Mouse (Mus musculus): ENCODE results near the gene 4933427I04Rik.

Gene 4933427I04Rik

DNA sequence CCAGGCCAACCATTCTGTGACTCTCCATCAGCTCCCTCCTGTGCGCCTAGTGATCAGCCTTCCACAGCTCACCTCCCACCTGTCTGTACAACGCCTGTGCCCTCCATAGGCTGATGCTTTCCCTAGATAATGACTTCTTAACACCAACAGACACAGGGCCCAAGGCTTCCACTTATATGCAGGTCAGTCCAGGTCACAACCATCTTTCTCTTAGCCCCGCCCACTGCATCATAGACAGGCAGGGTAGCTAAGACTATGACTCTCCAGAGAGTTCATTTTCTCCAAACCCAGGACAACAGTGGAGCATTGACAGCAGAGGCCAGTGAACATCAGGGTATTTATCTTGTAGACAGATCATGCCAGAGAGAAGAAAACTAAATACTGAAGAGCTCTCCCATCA, at the start of gene 4933427I04Rik:
4933427I04Rik (plus strand) TSS at position 301 of the 400 bp plus-strand sequence.
- in situ Hi-C loops (cut with MboI, MseI), result no loop called here

DNA sequence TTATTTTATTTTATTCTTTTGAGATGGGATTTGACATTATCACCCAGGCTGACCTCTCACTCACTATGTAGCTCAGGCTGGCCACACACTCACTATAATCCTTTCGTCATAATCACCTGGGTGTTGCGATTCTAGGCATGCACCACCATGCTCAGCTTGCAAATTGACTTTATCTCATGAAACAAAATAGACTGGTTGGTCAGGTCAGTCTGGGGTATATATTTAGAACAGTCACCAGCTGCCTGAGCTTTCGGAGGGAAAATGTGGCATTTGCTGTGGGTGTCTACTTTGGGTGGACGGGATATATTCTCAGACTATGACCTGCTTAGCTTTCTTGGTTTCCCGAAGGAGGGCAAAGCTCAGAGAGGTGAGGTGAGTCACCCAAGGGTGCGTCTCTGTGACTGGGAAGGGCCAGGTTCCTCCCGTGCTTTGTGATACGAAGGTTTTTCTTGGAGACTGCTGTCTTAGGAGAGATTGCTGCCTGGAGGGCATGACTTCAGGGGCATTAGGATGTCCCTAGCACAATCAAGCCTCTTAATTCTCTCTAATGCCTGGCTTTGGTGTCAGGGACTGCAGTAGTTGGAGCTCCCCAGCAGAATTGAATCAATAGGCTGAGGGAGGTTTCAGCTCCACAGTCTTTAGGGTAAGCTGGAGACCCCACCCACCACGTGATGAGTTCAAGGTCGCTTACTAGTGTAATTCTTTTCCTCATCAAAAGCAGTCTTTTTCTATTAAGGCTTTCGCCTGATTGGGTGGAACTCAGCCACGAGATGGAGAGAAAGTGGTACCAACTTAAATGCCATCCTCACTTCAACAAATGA, 48.8 kb upstream of the 4933427I04Rik start:
- in situ Hi-C loops (cut with MboI, MseI), result no loop called here

- in situ Hi-C loops (cut with MboI, MseI), result no loop called here
Measured at GRCm38 (mm10) chr4:123812525-123812924, 47.0 kb upstream of the 4933427I04Rik start.

DNA sequence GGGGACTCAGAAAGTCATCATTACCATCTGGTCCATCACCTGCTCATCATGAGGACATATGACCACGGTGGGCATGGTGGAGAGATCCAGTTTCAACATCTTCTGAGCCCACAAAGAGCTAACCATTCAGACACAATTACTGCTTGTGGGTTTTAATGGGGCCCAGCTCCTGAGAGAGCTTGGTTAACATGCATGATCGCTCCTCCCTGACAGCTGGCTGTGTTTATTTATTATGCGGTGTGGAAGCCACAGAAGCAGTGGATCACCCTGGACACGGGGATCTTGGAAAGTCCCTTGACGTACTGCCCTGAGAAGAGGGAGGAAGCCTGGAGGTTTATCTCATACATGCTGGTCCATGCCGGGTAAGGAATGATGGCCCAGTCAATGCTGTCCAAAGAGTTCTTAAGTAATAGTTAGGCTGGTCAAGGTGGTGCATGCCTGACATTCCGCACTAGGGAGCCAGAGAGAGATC, 45.4 kb upstream of the 4933427I04Rik start:
- in situ Hi-C loops (cut with MboI, MseI), result no loop called here

GRCm38 (mm10) chr4:123819093-123819610, 40.3 kb upstream of the 4933427I04Rik start:
- in situ Hi-C loops (cut with MboI, MseI), result no loop called here

GRCm38 (mm10) chr4:123842126-123842525, 17.4 kb upstream of the 4933427I04Rik start:
- in situ Hi-C loops (cut with MboI, MseI), result no loop called here

GRCm38 (mm10) chr4:123856888-123857287, 2.6 kb upstream of the 4933427I04Rik start:
- in situ Hi-C loops (cut with MboI, MseI), result no loop called here

DNA sequence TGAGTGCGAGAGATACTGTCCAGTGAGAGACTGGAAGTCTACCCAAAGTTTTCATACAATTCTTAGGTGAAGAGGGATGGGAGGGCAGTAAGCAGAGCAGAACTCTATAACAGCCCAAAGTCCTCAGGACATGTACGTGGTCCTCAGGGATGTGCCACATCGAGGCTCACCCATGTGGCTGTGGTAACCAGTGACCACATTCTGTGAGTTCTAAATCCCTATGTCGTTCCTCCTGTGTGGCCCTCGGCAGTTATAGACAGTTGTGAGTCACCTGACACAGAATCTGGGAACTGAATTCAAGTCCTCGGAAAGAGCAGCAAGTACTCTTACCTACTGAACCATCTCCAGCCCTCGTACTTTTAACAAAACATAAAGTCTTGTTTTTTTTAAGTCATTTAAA, 1.4 kb upstream of the 4933427I04Rik start:
- in situ Hi-C loops (cut with MboI, MseI), result no loop called here

DNA sequence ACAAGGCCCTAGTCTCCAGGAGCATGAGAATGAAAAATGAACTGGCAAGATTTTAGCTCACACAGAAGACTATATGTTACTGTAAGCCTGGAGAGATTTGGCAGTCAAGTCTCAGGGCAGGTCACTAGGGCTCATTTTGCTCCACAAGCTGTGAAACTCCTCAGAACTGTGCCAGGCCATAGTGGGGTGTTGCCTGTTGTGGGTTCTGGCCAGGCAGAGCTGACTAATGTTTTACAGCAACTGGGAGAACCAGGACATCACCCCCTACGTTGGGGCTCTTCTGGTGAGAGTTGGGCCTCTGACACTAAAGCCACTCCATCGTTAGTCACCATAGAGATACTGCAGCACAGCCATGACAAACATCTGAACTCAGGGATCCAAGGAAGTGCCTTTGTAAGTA, 324 bp downstream of the 4933427I04Rik start:
- in situ Hi-C loops (cut with MboI, MseI), result no loop called here

- in situ Hi-C loops (cut with MboI, MseI), result no loop called here
Measured at GRCm38 (mm10) chr4:123860621-123861020, 1.1 kb downstream of the 4933427I04Rik start.

DNA sequence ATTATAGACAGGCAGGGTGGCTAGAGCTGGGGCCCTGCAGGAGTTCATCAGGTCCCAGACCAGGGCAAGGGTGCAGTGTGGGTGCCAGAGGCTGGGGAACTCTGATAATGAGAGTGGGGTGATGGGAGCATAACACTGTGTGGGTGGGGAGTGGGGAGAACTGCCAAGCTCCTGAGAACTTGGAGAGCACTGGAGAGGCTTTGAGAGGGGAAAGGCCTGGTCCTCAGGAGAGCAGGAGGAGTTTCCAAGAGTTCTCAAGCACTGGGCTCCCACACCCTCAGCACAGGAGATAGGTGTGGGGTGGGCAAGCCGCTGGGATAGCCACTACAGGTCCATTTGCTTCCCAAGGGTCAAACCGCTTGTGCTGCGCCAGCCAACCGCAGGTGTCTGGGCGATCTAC, 34.2 kb downstream of the 4933427I04Rik start:
- in situ Hi-C loops (cut with MboI, MseI), result loop anchor here (25.0 kb wide), 1 partner anchor 281 kb away; no protein-coding TSS in a partner anchor

DNA sequence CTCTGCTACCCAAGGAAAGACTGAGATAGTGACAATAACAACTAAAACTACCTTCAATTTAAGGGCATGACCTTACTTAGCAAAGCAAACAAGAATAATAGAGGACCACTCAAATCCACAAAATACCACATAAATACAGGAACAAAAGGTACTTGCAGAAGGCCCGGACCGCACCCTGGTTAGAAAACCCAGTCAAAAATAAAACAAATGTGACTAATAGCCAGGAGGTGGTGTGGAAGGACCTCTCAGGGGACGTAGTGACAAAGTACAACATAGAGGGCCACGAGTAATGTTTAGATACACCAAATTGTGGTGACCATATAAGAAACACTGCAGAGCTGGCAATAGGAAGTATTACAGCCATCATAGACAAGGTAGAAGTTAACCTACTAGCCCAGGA, 34.8 kb downstream of the 4933427I04Rik start:
- in situ Hi-C loops (cut with MboI, MseI), result loop anchor here (25.0 kb wide), 1 partner anchor 282 kb away; no protein-coding TSS in a partner anchor

- in situ Hi-C loops (cut with MboI, MseI), result loop anchor here (5.0 to 25.0 kb wide), 2 partner anchors 136 to 286 kb away; no protein-coding TSS in a partner anchor
Measured at GRCm38 (mm10) chr4:123898696-123899095, 39.2 kb downstream of the 4933427I04Rik start.

- in situ Hi-C loops (cut with MboI, MseI), result loop anchor here (10.0 to 25.0 kb wide), 3 partner anchors 491 to 1181 kb away; partner anchors contain the start of genes Meaf6 and Ppt1
Measured at GRCm38 (mm10) chr4:123903432-123903831, 44.0 kb downstream of the 4933427I04Rik start.

GRCm38 (mm10) chr4:123904333-123905125, 45.0 kb downstream of the 4933427I04Rik start, which contains the start of gene Mycbp:
Gene Mycbp, plus strand, starts transcription at chr4:123904832.
- in situ Hi-C loops (cut with MboI, MseI), result loop anchor here (10.0 to 25.0 kb wide), 3 partner anchors 492 to 1180 kb away; partner anchors contain the start of genes Meaf6 and Ppt1

GRCm38 (mm10) chr4:123905126-123905668, 45.7 kb downstream of the 4933427I04Rik start:
- in situ Hi-C loops (cut with MboI, MseI), result loop anchor here (10.0 to 25.0 kb wide), 3 partner anchors 493 to 1180 kb away; partner anchors contain the start of genes Meaf6 and Ppt1

- in situ Hi-C loops (cut with MboI, MseI), result loop anchor here (5.0 to 25.0 kb wide), 3 partner anchors 499 to 1211 kb away; partner anchors contain the start of gene Ppt1
Measured at GRCm38 (mm10) chr4:123911503-123911902, 52.0 kb downstream of the 4933427I04Rik start.

- in situ Hi-C loops (cut with MboI, MseI), result loop anchor here (5.0 to 25.0 kb wide), 3 partner anchors 500 to 1210 kb away; partner anchors contain the start of gene Ppt1
Measured at GRCm38 (mm10) chr4:123912431-123912830, 53.0 kb downstream of the 4933427I04Rik start.
